Mouse (Mus musculus) right cerebral cortex, postnatal 10 days (tissue): Measurements from ENCODE around the gene Gm28635.

Source experiments
- DNase-seq, 2 experiments: peaks; one replicate each; pipeline ENCODE4 v3.0.0; 2021; ENCODE audit warnings: low spot score in 2 of 2

Gene Gm28635

GRCm38 (mm10) chr2:84637452-84638165, 40.2 kb downstream of the Gm28635 start:
- DNase-seq, result no peak

- DNase-seq, result no peak
Measured at GRCm38 (mm10) chr2:84636231-84636741, 41.6 kb downstream of the Gm28635 start.

DNA sequence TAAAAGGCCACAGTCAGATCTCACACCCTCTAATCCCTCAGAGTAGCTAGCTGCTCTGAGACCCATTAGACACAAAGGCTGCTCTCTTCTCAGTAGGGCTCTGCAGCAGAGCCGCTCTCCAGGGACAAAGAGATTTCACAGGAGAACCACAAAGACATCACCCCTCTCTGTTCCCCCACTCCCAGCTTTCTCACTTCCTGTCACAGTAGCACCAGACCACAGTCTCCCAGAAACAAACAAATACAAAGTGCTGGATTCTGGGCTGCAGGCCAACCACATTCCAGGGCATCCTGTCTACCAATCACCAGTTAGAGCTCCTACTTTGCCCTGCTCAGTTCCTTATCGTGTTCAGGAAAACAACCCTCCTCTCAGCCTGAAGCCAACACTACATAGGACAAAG, 42.2 kb downstream of the Gm28635 start:
- peak; percentile 89 to 92 for DNase-seq

- DNase-seq, result peak; percentile 38 to 42
Measured at GRCm38 (mm10) chr2:84634934-84635482, 42.8 kb downstream of the Gm28635 start.

- DNase-seq, result no peak
Measured at GRCm38 (mm10) chr2:84634006-84634405, 43.8 kb downstream of the Gm28635 start.

DNA sequence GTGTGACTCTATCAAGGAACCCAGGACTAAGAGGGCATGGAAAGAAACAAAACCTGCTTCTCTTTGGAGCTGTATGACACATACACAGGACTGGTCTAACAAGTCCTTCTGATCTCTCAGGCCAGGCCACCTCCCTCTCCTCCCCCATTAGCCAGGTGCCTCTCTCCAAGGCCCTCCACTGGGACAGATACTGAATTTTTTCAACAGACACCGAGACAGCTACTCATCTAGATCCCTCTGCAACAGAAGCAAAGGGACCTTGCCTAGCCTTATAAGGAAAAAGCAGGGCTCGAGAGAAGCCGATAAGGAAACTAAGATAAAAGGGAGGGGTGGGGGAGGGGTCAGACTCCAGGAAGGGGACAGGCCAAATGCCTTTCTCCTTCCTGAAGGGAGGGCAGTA, 44.8 kb downstream of the Gm28635 start:
- no peak for DNase-seq

DNA sequence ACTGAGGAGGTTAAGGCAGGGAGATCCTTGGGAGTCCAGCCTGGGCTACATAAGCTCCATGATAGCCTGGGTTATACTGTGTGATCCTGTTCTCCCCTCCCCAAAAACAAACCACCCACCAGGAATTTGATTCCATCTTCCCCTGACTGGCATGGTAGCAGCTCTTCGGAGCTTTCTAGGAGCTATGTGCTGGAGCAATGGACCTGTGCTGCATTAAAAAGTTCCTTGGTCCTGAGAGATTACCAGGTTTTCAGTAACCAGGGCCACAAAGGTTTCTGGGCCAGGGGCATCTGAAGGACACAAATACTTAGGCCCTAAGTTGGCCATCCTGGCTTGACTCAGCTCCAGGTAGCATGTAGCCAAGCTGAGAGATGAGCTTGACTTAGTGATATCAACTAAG, 45.8 kb downstream of the Gm28635 start:
- DNase-seq, result no peak

GRCm38 (mm10) chr2:84627036-84627435, 50.8 kb downstream of the Gm28635 start:
- DNase-seq, result no peak

- no peak for DNase-seq
Measured at GRCm38 (mm10) chr2:84626366-84626975, 51.4 kb downstream of the Gm28635 start.

DNA sequence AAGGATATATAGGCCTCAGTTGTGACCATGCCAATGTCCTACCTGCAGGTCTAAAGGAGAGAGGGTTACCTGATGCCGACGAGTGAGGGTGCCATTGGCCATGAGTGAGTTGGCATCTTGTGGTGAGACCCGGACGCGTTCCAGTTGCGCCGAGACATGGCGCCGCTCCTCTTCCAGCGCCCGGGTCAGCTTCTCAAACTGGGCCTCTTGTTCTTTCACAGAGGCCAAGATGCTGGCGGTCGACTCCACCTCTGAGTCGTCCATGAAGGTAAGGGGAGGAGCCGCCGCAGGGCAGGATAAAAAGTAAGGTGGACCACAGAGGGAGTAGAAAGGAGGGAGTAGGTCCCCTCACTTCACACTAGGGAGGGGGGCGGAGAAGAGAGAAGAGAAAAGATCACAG, 53.6 kb downstream of the Gm28635 start:
- no peak for DNase-seq

GRCm38 (mm10) chr2:84623428-84624119, 54.3 kb downstream of the Gm28635 start:
- DNase-seq, result no peak

DNA sequence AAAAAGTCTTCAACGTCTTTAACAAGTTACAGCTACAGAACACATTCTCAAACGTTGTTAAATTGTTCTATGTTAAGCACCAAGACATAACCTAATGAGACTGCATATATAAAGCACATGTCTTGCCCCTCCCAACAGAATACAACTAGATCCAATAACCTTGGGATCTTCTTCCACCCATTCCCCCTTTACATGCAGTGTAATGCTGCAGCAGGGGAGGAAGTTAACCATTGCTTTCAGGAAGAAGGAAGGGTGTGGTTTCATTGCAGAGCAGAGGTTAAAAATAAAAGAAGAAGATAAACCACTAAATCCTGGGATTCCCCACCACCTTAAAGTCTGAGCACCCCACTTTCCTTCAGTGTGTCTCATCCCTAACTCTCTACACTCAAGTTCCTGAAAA, 55.2 kb downstream of the Gm28635 start:
- DNase-seq, result no peak

DNA sequence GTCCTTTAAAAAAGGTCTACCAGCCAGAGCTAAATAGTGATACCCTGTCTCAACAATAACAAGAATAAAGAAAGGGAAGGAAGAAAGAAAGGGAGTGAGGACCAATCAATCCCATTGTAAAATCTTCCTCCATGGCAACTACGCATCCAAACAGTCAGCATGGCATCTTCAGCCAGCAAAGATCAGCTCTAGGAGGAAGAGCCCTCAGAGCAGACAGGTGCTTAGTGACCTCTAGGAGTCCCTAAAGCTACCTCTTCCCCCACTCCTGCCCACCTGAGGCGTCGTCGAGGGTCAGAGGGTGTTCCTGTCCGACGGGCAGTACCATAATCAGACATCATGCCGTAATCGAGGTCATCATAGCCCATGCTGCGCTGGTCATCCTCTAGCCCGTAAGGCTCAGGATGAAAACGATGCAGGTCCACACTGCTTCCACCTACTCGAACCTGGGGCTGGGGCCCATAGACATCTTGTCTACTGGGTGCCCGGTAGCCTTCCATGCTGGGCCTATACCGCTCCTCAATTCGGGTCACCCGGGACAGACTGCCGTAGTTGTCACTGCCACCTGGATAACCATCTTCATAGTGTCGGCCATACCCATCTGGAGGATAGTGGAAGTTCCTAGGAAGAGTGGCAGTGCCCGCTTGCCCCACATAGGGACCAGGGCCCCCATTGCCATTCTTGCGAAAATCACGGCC, 58.0 kb downstream of the Gm28635 start:
- no peak for DNase-seq

DNA sequence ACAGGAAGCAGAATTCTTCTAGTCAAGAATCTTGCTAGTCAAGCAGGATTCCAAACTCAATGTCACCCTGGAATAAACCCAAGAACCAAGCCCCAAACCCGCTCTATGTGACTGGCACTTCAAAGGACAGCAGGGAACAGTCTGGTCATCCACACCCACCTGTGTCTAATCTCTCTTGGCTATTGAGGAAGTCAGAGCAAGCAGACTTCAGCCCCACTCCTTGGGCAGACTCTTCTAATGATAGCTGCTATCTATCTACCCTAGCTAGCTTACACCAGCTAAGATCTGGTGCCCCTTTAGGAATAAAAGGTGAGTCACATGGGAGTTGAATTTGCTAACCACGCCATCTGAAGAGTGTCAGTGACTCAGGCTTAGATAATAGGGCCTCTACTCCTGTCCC, 58.9 kb downstream of the Gm28635 start:
- DNase-seq, result no peak

DNA sequence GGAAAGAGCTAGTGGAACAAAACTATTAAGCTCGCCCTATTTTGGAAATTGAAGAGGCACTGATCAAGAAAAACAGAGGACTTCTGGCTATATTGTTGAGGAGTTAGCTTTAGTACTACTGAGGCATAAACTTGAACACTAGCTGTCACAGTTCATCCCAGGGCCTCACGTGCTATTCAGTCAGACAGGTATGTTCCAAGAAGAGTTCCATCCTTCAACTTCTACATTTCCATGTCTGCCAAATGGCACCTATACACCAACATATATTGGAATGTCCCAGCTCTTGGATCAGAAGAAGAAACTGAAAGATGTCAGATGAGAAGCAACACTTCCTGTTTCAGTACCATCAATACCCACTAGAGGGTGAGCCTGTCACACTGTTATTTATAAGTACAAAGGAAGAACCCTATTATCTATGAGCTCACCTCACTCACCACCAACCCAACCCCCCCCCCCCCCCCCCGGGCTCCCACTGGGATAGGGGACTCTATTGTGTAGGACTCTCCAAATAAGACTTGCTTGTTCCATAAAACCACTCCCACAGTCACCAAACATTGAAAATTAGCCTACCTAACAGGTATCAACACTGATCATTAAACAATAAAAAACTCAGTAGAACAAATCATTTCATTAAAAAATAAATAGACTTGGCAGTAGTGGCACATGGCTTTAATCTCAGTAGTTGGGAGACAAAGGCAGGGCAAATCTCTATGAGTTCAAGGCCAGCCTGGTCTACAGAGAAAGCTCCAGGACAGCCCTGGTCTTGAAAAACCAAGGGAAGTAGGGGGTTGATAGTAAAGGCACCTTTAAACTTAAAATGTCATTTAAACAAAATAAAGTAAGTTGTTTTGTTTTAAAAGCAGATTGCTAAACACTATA, 60.0 kb downstream of the Gm28635 start:
- no peak for DNase-seq

GRCm38 (mm10) chr2:84612764-84613163, 65.1 kb downstream of the Gm28635 start:
- no peak for DNase-seq

- no peak for DNase-seq
Measured at GRCm38 (mm10) chr2:84607842-84608241, 70.0 kb downstream of the Gm28635 start.

DNA sequence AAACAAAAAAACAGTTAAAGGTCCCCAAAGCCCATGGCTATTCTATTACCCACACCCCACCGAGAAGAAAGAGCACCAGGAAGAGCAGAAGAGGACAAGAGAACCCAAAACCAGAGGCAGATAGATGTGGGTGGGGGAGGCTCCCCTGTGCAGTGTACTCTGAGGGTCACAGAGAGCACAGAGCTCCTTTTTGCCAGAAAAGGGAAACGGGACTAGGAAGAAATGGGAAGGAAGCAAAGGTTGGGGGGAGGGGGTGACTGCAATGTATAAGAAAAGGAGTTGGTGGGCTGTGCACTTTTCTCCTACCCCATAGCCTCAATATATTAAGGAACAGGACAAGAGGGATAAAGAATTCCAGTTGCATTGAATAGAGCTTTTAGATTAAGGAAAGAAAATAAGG, 76.9 kb downstream of the Gm28635 start:
- no peak for DNase-seq

GRCm38 (mm10) chr2:84599270-84599888, 78.5 kb downstream of the Gm28635 start:
- no peak for DNase-seq

DNA sequence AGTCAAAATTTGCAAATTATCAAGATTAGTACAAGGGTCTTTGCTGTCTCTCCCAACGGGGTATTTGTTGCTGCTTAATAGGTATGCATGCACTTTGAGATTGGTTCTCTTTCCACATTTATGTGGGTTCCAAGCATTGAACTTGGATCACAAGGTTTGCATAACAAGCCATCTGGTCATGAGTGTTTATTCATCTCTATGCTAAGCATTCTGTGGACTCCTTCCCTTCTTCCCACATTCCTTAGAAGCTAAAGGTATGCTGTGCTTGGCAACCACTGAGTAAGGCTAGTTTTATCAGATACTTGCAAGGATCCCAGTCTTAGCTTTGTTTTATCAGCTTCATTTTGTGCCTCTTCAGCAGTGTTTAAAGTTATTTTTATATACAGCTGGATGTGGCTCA, 80.7 kb downstream of the Gm28635 start:
- no peak for DNase-seq
